Mouse (Mus musculus) erythroblast, embryonic 14.5 days (primary cell): ENCODE results near the gene Ubxn11.

Source experiments
- GATA1 ChIP-seq: IDR thresholded peaks from 2 replicates; pipeline ENCODE4 v1.6.1; 2012; ENCODE audit warnings: low read length, inconsistent platforms, mixed read lengths
- TAL1 ChIP-seq: IDR thresholded peaks from 3 replicates; pipeline ENCODE4 v1.6.1; 2012; ENCODE audit warnings: low read length, inconsistent platforms, mixed read lengths

- TF ChIP-seq TAL1 (no peak), GATA1 (no peak)
Observed at GRCm38 (mm10) chr4:134108196-134108595, 5.8 kb downstream of the Ubxn11 start.
